Mouse (Mus musculus) olfactory bulb, adult 2 months (tissue): ENCODE results near the gene Tor3a.

Source experiments
- CTCF ChIP-seq: fragments of 200-500 bp; IDR thresholded peaks from 2 replicates; pipeline ENCODE4 v1.5.1; 2012; ENCODE audit warnings: low read depth, mild to moderate bottlenecking, low read length, moderate library complexity; ENCODE audit not compliant: insufficient read depth
- POLR2A ChIP-seq: fragments of 200-500 bp; IDR thresholded peaks from 2 replicates; pipeline ENCODE4 v1.6.1; 2012; ENCODE audit warnings: mild to moderate bottlenecking, low read depth, low read length, moderate library complexity; ENCODE audit not compliant: insufficient read depth

DNA sequence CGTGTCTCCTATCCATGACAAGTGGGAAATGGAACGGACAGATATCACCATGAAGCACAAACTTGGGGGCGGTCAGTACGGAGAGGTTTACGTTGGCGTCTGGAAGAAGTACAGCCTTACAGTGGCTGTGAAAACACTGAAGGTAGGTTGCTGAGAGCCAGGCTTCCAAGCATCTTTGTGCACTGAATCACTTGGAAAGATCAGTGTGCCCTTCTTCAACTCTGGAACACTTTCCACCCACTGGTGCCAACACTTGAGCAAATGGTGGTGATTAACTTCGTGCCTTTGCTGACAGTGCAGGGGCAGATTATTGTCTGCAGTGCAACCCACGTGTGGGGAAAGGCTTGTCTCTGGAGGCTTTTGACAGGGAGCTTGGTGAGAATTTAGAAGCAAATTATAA lies 44.2 kb downstream of the Tor3a start:
- TF ChIP-seq CTCF: no peak
- no peak for TF ChIP-seq POLR2A
